Mouse (Mus musculus) heart, embryonic 13.5 days (tissue): ENCODE data around the gene Il23a. TPM values are rescaled to one million over a fixed set of nuclear protein-coding genes. Genes with fewer than 3 reads are reported as not detected.
"Not testable (repeated sequence)": the region's sequence is repeated elsewhere in the genome, so short reads cannot be mapped to it uniquely, and the experiment has no call there.

Source experiments
- ATAC-seq: fragments of 200-750 bp; cut with Nextera tagmentation; 2 replicates; pipeline ENCODE4 v1.8.0; 2017; ENCODE audit warnings: moderate TSS enrichment; ENCODE audit not compliant: insufficient number of reproducible peaks, low FRiP score, low TSS enrichment; ENCODE audit errors: extremely low read depth
- H3K27ac ChIP-seq: fragments of 300-500 bp; sonication (generic); replicated peaks from 2 replicates; pipeline ENCODE4 v1.5.1; 2015; ENCODE audit warnings: moderate library complexity, mild to moderate bottlenecking, inconsistent platforms
- H3K27me3 ChIP-seq: fragments of 300-500 bp; sonication (generic); replicated peaks from 2 replicates; pipeline ENCODE4 v1.6.1; 2015; ENCODE audit warnings: mild to moderate bottlenecking, inconsistent platforms
- H3K36me3 ChIP-seq: fragments of 300-500 bp; sonication (generic); 2 replicates; pipeline ENCODE4 v1.6.1; 2015; ENCODE audit warnings: mild to moderate bottlenecking, inconsistent platforms
- H3K4me1 ChIP-seq: fragments of 300-500 bp; sonication (generic); 2 replicates; pipeline ENCODE4 v1.6.1; 2015; ENCODE audit warnings: inconsistent platforms
- H3K4me2 ChIP-seq: fragments of 300-500 bp; sonication (generic); 2 replicates; pipeline ENCODE4 v1.6.1; 2015; ENCODE audit warnings: inconsistent platforms, mild to moderate bottlenecking, moderate library complexity
- H3K4me3 ChIP-seq: fragments of 300-500 bp; sonication (generic); 2 replicates; pipeline ENCODE4 v1.5.1; 2015; ENCODE audit warnings: moderate library complexity, mild to moderate bottlenecking, inconsistent platforms
- H3K9ac ChIP-seq: fragments of 300-500 bp; sonication (generic); 2 replicates; pipeline ENCODE4 v1.6.1; 2015; ENCODE audit warnings: inconsistent platforms, mild to moderate bottlenecking, moderate library complexity
- H3K9me3 ChIP-seq: fragments of 300-500 bp; sonication (generic); 2 replicates; pipeline ENCODE4 v1.6.1; 2016; ENCODE audit warnings: inconsistent platforms
- WGBS: fragments of 180-500 bp; shearing (Covaris S2); methylation state at CpG from one replicate; pipeline ENCODE4 v1.1.7; 2015; ENCODE audit warnings: mixed read lengths; 5-methylcytosine and 5-hydroxymethylcytosine counted together
- polyA plus RNA-seq: library from polyadenylated mRNA; unstranded; fragments of >200 nt; fragmentation: Nextera tagmentation; extraction: Ambion mirVana; gene quantifications from 2 replicates; pipeline ENCODE4 v1.2.1, GENCODE M21; 2015

Gene Il23a
- polyA plus RNA-seq, 1 experiment from 2014 or later, result 1.8 TPM

DNA sequence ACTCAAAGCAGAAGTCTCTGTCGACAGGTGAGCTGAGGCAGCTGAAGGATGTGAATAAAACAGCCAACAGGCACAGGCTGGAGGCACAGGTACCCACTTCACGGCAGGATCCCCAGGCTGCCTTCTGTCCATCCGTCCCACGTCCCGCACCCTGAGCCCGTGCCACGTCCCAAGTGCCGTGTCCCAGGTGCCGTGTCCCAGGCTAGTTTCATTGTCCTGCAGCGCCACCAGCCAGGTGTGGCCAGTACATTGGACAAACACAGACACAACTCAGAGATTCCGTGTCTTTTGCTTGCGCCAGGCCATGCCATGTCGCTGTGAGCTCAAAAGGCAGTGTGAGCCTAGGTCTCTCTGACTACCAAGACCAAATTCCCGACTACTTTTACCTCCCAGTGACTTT, 16.9 kb downstream of the Il23a start:
- Histone ChIP-seq H3K9ac (no peak overlapping the region), H3K9me3 (no peaks in the 10 kb centered on the region; the same call in 1 of the 2 replicates), H3K27me3 (no peaks in the 10 kb centered on the region), H3K27ac (no peak overlapping the region), H3K4me2 (no peak overlapping the region), H3K36me3 (peaks cover 88% of the 10 kb centered on the region), H3K4me3 (no peak overlapping the region), H3K4me1 (no peaks in the 10 kb centered on the region)
- no peak for ATAC-seq
- WGBS, result 86% methylated on average over 14 of the region's 14 CpGs

DNA sequence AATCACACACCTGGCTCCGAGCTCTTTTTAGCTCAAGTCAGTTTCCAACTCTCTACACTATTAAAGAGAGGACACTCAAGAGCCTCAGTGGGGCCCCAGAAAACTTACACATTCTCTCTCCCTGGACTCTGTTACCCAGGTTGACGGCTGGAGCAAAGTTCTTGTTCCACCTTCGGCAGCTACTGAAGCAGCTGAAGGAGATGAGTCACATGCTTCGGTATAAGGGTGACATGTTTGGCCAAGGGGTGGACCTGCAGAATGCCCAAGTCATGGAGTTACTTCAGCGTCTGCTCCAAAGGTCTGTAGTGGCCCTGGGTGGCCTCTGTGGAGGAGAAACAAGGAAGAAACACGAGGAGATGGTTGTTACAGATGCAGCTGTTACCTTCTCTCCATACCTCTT, 17.6 kb downstream of the Il23a start:
- no peak for ATAC-seq
- Histone ChIP-seq H3K4me3 (no peak overlapping the region), H3K9ac (no peak overlapping the region), H3K9me3 (no peaks in the 10 kb centered on the region; the same call in 1 of the 2 replicates), H3K4me2 (no peak overlapping the region), H3K36me3 (peaks cover 87% of the 10 kb centered on the region), H3K4me1 (no peaks in the 10 kb centered on the region), H3K27ac (no peak overlapping the region), H3K27me3 (no peaks in the 10 kb centered on the region)
- WGBS, result 81% methylated on average over 6 of the region's 6 CpGs

DNA sequence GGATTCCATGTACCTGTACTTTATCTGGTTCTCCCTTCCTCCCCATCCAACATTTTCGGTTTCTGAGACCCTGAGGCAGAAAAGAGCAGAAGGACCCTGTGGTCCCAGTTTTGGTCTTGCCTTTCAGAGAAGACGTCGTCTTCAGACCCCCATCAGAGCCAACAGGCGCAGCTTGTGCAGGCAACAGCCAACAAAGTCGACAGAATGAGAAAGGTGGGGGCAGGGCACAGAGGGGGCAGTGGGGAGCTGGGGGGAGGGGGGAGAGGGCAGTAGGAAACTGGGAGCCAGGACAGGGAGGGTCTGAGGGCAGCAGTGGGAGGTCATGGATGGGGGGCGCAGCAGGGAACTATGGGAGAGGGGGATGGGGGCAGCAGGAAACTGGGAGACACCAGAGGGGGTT, 20.4 kb downstream of the Il23a start:
- ATAC-seq, result no peak
- no peak overlapping the region for H3K4me2 ChIP-seq
- no peaks in the 10 kb centered on the region for H3K4me1 ChIP-seq
- WGBS, result 49% methylated on average over 6 of the region's 6 CpGs
- H3K9me3 ChIP-seq, result no peaks in the 10 kb centered on the region; the same call in 1 of the 2 replicates
- H3K4me3 ChIP-seq, result no peak overlapping the region
- no peak overlapping the region for H3K9ac ChIP-seq
- no peak overlapping the region for H3K27ac ChIP-seq
- peaks cover 61% of the 10 kb centered on the region for H3K36me3 ChIP-seq
- H3K27me3 ChIP-seq, result no peaks in the 10 kb centered on the region

DNA sequence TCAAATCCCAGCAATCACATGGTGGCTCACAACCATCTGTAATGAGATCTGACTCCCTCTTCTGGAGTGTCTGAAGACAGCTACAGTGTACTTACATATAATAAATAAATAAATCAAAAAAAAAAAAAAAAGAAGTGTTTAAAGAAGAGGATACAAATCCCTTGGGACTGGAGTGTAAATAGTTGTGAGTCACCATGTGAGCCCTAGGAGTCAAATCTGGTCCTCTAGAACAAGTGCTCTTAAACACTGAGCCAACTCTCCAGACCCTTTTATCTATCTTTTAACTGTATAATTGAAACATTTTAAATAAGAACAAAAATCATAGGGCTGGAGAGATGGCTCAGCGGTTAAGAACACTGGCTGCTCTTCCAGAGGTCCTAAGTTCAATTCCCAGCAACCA, 23.2 kb downstream of the Il23a start:
- peaks cover 35% of the 10 kb centered on the region for H3K36me3 ChIP-seq
- not testable (repeated sequence) for H3K27me3 ChIP-seq, ATAC-seq, H3K27ac ChIP-seq, H3K4me3 ChIP-seq, H3K4me2 ChIP-seq, H3K9ac ChIP-seq, H3K9me3 ChIP-seq, H3K4me1 ChIP-seq
- 92% methylated on average over 1 of the region's 1 CpGs for WGBS

DNA sequence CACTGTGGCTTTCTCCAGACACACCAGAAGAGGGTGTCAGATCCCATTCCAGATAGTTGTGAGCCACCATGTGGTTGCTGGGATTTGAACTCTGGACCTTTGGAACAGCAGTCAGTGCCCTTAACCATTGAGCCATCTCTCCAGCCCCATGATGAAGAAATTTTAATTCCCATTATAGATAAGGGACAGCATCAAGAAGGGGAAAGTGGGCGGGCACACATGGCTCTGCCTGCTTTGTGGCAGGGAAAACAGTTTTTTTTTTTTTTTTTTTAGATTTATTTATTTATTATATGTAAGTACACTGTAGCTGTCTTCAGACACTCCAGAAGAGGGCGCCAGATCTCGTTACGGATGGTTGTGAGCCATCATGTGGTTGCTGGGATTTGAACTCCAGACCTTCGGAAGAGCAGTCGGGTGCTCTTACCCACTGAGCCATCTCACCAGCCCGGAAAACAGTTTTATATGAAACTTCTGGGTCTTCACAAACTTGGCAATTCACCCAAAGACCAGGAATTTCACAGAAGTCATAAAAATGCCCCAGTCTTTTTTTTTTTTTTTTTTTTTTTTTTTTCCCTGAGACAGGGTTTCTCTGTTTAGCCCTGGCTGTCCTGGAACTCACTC, 25.6 kb downstream of the Il23a start:
- not testable (repeated sequence) for ATAC-seq, H3K4me2 ChIP-seq, H3K27ac ChIP-seq, H3K9ac ChIP-seq, H3K27me3 ChIP-seq, H3K9me3 ChIP-seq, H3K4me3 ChIP-seq
- Histone ChIP-seq H3K4me1 (peaks cover 13% of the 10 kb centered on the region), H3K36me3 (peaks cover 18% of the 10 kb centered on the region)
- 80% methylated on average over 5 of the region's 7 CpGs for WGBS

DNA sequence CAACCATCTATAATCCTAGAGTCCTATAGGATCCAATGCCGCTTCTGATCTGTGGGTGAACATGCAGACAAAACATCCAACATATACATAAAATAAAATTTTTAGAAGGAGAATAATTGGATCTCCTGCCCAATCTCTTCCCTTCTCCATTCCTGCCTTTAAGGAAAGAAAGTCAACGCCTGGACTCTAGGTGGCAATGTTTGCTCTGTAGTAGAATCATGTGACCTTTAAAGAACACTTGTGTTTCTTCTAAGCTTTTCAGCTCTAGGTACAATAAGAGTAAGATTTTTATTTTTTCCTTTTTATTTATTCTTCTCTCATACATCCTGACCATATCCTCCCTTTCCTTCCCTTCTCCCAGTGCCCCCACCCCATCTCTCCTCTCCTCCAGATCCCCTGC, 26.7 kb downstream of the Il23a start:
- H3K27me3 ChIP-seq, result no peaks in the 10 kb centered on the region
- WGBS, result 55% methylated on average over 2 of the region's 2 CpGs
- H3K36me3 ChIP-seq, result peaks cover 8% of the 10 kb centered on the region
- H3K4me3 ChIP-seq, result no peak overlapping the region
- no peak overlapping the region for H3K27ac ChIP-seq
- ATAC-seq, result no peak
- no peak overlapping the region for H3K9ac ChIP-seq
- H3K4me2 ChIP-seq, result 0 out of 2 replicates have a peak overlapping the region, but pooled peaks have one; percentile 76
- H3K4me1 ChIP-seq, result peaks cover 13% of the 10 kb centered on the region
- H3K9me3 ChIP-seq, result no peaks in the 10 kb centered on the region

DNA sequence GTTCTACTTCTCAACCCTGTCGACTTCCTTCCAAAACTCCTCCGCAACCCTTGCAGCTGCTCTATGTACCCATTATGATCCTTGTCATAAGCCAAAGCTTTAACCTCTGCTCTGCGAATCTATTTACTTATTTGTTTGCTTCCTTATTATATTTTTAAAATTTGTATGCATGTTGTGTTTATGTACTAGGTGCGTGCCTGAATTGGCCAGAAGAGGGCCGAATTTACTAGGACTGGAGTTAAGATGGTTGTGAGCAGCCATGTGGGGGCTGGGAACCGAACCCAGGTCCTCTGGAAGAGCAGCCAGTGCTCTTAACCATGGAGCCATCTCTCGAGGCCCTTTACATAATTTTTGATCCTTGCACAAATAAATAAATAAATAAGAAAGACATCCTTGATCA, 27.7 kb downstream of the Il23a start:
- H3K4me1 ChIP-seq, result peaks cover 13% of the 10 kb centered on the region
- H3K27me3 ChIP-seq, result no peaks in the 10 kb centered on the region
- 36% methylated on average over 7 of the region's 7 CpGs for WGBS
- H3K4me3 ChIP-seq, result peak overlapping the region; percentile 91
- peak overlapping the region; percentile 76 for H3K4me2 ChIP-seq
- no peak for ATAC-seq
- no peaks in the 10 kb centered on the region for H3K9me3 ChIP-seq
- no peaks in the 10 kb centered on the region for H3K36me3 ChIP-seq
- H3K27ac ChIP-seq, result peak overlapping the region; percentile 84
- H3K9ac ChIP-seq, result peak overlapping the region; percentile 89

DNA sequence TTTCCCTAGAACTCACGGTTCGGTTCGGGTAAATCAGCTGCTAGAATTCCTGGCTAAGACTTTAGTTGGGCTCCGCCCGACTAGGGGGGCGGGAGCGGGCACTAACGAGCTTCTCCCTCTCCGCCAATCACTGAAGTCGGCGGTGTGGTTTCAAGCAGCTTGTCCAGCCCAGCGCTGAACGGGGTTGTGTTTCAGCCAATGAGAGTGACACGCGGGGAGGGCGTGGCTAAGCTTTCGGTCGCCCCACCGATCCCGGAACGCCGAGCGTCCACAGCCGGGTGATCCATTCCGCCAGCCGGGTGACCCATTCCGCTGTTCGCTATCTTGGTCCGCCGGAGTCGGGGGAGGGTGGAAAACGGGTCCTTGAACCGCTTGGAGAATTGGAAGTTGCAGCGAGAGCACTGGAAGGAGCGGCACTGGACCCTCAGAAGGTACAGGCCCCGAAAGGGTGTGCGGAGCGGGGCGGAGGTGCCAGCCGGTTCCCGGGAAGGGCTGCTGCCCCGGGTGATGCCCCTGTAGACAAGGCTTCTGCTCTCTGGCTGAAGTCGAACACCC, 28.2 kb downstream of the Il23a start, which contains the start of gene Stat2:
TSS of gene Stat2 (plus strand) at position 273 of the 555 bp plus-strand sequence.
- H3K9me3 ChIP-seq, result no peaks in the 10 kb centered on the region
- no peaks in the 10 kb centered on the region for H3K27me3 ChIP-seq
- peak; percentile 98 for ATAC-seq
- peak within 1 kb of the TSS; percentile 91 for H3K4me3 ChIP-seq
- H3K4me1 ChIP-seq, result peaks cover 13% of the 10 kb centered on the region
- peak within 1 kb of the TSS; percentile 84 for H3K27ac ChIP-seq
- H3K36me3 ChIP-seq, result no peaks in the 10 kb centered on the region
- under 1% methylated on average over 43 of the region's 43 CpGs for WGBS
- H3K9ac ChIP-seq, result peak within 1 kb of the TSS; percentile 89
- H3K4me2 ChIP-seq, result peak within 1 kb of the TSS; percentile 76

DNA sequence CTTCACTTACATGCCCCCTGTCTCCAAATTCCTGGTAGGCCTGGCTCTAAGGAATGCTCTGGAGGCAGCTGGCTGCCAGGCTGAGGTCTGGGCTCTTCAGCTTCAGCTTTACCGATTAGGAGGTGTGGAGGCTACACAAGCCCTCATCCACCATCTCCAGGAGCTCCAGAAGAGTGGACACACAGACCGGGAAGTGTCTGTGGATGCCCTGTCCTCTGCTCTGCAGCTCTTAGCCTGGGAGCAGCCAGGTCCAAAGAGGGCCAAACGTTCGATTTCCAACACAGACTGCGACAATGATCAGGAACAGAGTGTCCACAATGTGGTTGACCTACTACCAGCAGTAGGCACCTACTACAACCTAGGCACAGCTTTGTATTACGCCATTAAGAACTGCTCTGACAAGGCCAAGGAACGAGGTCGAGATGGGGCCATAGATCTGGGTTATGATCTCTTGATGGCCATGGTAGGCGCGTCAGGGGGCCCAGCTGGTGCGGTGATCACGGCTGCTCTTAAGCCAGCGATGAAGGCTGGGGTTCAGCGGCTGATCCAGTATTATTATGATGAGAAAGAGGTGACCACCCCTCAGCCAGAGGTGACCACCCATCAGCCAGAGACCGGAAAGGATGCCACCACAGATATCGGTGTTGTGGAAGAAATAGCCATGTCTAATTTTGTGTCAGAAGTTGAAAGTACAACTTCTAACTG, 29.2 kb downstream of the Il23a start:
- H3K27me3 ChIP-seq, result no peaks in the 10 kb centered on the region
- no peaks in the 10 kb centered on the region for H3K9me3 ChIP-seq
- H3K4me1 ChIP-seq, result peaks cover 13% of the 10 kb centered on the region
- peak overlapping the region; percentile 91 for H3K4me3 ChIP-seq
- no peak overlapping the region for H3K9ac ChIP-seq
- no peak for ATAC-seq
- H3K4me2 ChIP-seq, result peak overlapping the region; percentile 76
- H3K27ac ChIP-seq, result no peak overlapping the region
- no peaks in the 10 kb centered on the region for H3K36me3 ChIP-seq
- 88% methylated on average over 16 of the region's 16 CpGs for WGBS

DNA sequence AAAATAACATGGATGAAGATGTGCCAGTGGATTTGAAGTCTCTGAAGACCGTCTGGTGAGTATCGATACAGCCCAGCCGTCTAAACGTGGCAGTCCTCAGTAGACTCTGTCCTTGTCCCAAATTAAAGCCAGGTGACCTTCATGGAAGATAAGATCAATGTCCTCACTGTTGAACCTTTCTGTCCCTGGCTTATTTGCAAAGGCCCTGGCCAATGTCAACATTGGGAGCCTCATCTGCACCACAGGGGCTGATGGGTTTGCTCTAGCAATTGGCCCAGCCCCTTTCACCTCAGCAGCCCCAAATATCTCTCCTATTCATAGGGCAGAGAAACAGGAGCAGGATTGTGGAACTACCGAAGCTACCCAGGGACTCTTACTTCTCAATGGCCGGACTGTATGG, 30.2 kb downstream of the Il23a start, which contains the start of gene Apof:
TSS of gene Apof (plus strand) at position 301 of the 400 bp plus-strand sequence.
- no peak for ATAC-seq
- H3K4me3 ChIP-seq, result no peak within 1 kb of the TSS
- H3K27me3 ChIP-seq, result no peaks in the 10 kb centered on the region
- H3K4me1 ChIP-seq, result peaks cover 13% of the 10 kb centered on the region
- no peaks in the 10 kb centered on the region for H3K9me3 ChIP-seq
- WGBS, result 60% methylated on average over 6 of the region's 6 CpGs
- H3K9ac ChIP-seq, result no peak within 1 kb of the TSS
- H3K27ac ChIP-seq, result no peak within 1 kb of the TSS
- no peaks in the 10 kb centered on the region for H3K36me3 ChIP-seq
- H3K4me2 ChIP-seq, result no peak within 1 kb of the TSS

DNA sequence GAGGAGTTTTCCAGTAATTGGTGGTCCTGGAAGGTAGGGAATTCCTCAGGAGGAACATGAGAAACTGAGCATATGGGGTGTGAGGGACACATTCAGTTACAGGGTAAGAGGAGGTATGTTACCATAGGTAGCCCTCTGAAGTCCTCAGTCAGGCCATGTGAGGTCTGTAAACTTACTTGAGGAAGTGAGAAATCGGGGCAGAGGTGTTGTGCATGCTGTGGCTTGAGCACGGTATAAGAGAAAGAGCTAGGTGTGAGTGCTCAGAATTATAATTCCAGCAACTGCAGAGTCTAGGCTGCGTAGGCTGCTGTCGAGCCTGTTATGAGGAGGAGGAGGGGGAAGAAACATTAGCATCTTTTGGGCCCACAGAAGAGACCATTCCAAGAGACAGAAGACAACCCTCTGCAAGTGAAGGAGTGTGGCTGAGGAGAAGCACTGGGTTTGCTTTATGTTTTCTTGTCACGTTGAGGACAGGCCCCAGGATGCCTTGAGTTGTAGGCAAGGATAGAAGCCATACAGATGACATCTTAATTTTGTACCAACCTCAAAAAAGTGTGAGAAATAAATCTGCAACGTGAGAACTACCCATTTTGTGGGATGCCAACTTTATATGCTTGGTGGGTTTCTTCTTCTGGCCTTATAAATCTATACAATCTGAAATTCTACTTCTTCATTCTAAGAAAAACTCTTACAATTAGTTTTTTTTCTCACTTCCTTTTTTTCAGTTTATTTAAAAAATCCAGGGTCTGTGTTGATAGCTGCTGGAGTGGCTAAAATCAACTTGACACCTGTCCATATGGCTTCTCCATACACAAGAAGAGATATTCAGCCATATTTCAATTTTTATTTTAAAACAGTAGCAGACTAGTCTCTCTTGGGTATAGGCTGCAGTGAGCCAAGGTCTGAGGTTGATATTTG, 34.9 kb downstream of the Il23a start:
- no peak overlapping the region for H3K27ac ChIP-seq
- WGBS, result 73% methylated on average over 6 of the region's 6 CpGs
- no peaks in the 10 kb centered on the region for H3K36me3 ChIP-seq
- H3K9me3 ChIP-seq, result no peaks in the 10 kb centered on the region
- no peaks in the 10 kb centered on the region for H3K4me1 ChIP-seq
- no peak overlapping the region for H3K4me3 ChIP-seq
- no peaks in the 10 kb centered on the region for H3K27me3 ChIP-seq
- no peak overlapping the region for H3K4me2 ChIP-seq
- no peak overlapping the region for H3K9ac ChIP-seq
- ATAC-seq, result no peak
